Mouse (Mus musculus): ENCODE measurements around the gene Hk3. TPM values are rescaled to one million over a fixed set of nuclear protein-coding genes. Genes with fewer than 3 reads are reported as not detected.

Gene Hk3
- polyA plus RNA-seq, 1 experiment from 2014 or later, result 0.72 TPM

Other genes with a start within 250 kb of the Hk3 start
- not detected in 2 replicates for gene Eif4e1b, start 237.4 kb downstream of the Hk3 start, polyA plus RNA-seq (2014; fragmentation: Nextera tagmentation; extraction: Ambion mirVana)
- 3.5 and 4.2 TPM in 2 replicates for gene Tspan17, start 232.0 kb downstream of the Hk3 start, polyA plus RNA-seq (2014; fragmentation: Nextera tagmentation; extraction: Ambion mirVana)
- 2.3 and 2.7 TPM in 2 replicates for gene Unc5a, start 72.0 kb downstream of the Hk3 start, polyA plus RNA-seq (2014; fragmentation: Nextera tagmentation; extraction: Ambion mirVana)
- gene Uimc1, start 78.9 kb upstream of the Hk3 start, polyA plus RNA-seq (2014; fragmentation: Nextera tagmentation; extraction: Ambion mirVana), result 19.1 and 19.3 TPM in 2 replicates
- 22.3 and 22.8 TPM in 2 replicates for gene Zfp346, start 83.9 kb upstream of the Hk3 start, polyA plus RNA-seq (2014; fragmentation: Nextera tagmentation; extraction: Ambion mirVana)
- not detected in 2 replicates for gene Gm17617, start 112.2 kb upstream of the Hk3 start, polyA plus RNA-seq (2014; fragmentation: Nextera tagmentation; extraction: Ambion mirVana)
- 0.39 and 0.40 TPM in 2 replicates for gene Fgfr4, start 131.3 kb upstream of the Hk3 start, polyA plus RNA-seq (2014; fragmentation: Nextera tagmentation; extraction: Ambion mirVana)
- 53.5 and 57.3 TPM in 2 replicates for gene Nsd1, start 188.4 kb upstream of the Hk3 start, polyA plus RNA-seq (2014; fragmentation: Nextera tagmentation; extraction: Ambion mirVana)

Data from heart, embryonic 14.5 days (tissue).